Mouse (Mus musculus) lung, postnatal 36 days (tissue): ENCODE measurements around the gene Rasal1.

Experiments used
- DNase-seq: peaks from one replicate; pipeline ENCODE4 v3.0.0; 2022; ENCODE audit warnings: mixed read lengths

The Rasal1 gene

GRCm38 (mm10) chr5:120660816-120661215 lies 12.2 kb downstream of the Rasal1 start:
- no peak for DNase-seq

GRCm38 (mm10) chr5:120664888-120665287 lies 16.3 kb downstream of the Rasal1 start:
- DNase-seq, result no peak

GRCm38 (mm10) chr5:120668761-120669160 lies 20.1 kb downstream of the Rasal1 start:
- DNase-seq, result no peak

- no peak for DNase-seq
These were observed 21.5 kb downstream of the Rasal1 start for GRCm38 (mm10) chr5:120670132-120670531.

- DNase-seq, result no peak
These were observed 23.3 kb downstream of the Rasal1 start for GRCm38 (mm10) chr5:120671865-120672264.

GRCm38 (mm10) chr5:120673626-120674025 lies 25.0 kb downstream of the Rasal1 start:
- DNase-seq, result peak; percentile 62

- DNase-seq, result no peak
These were observed 25.9 kb downstream of the Rasal1 start for GRCm38 (mm10) chr5:120674229-120675145.

- no peak for DNase-seq
These were observed 28.9 kb downstream of the Rasal1 start for GRCm38 (mm10) chr5:120677516-120677915.

GRCm38 (mm10) chr5:120679676-120680555 lies 31.3 kb downstream of the Rasal1 start:
- DNase-seq, result peak; percentile 76

- no peak for DNase-seq
These were observed 32.3 kb downstream of the Rasal1 start for GRCm38 (mm10) chr5:120680918-120681317.

- DNase-seq, result no peak
These were observed 34.6 kb downstream of the Rasal1 start for GRCm38 (mm10) chr5:120682982-120683771.

GRCm38 (mm10) chr5:120685678-120686077 lies 37.1 kb downstream of the Rasal1 start:
- no peak for DNase-seq

GRCm38 (mm10) chr5:120686749-120687483 lies 38.3 kb downstream of the Rasal1 start:
- no peak for DNase-seq

- DNase-seq, result no peak
These were observed 38.9 kb downstream of the Rasal1 start for GRCm38 (mm10) chr5:120687484-120687851.

GRCm38 (mm10) chr5:120687897-120688296 lies 39.3 kb downstream of the Rasal1 start:
- DNase-seq, result no peak

- no peak for DNase-seq
These were observed 39.8 kb downstream of the Rasal1 start for GRCm38 (mm10) chr5:120688434-120688833.

- DNase-seq, result no peak
These were observed 41.8 kb downstream of the Rasal1 start for GRCm38 (mm10) chr5:120690417-120690816.

- no peak for DNase-seq
These were observed 43.4 kb downstream of the Rasal1 start for GRCm38 (mm10) chr5:120692034-120692433.

GRCm38 (mm10) chr5:120693931-120694694 lies 45.5 kb downstream of the Rasal1 start:
- DNase-seq, result no peak

- no peak for DNase-seq
These were observed 46.1 kb downstream of the Rasal1 start for GRCm38 (mm10) chr5:120694695-120695074.

- DNase-seq, result no peak
These were observed 47.6 kb downstream of the Rasal1 start for GRCm38 (mm10) chr5:120696057-120696743.
